ENCODE assay signal across 9 mouse cellular contexts in genomic region chr4:138018011-138018410, GRCm38 (mm10). TPM values are rescaled to one million over a fixed set of nuclear protein-coding genes. Genes with fewer than 3 reads are reported as not detected.
DNase-seq lines count a peak whose midpoint lies in the region; ATAC-seq and TF ChIP-seq lines count a peak whose summit lies in the region.
"Had no signal": no experiment of that assay in that cellular context is flagged by ENCODE, and none has a peak within 500 bp of the region (broad histone marks: within the 10 kb centered on the region; RNA-seq: fewer than 3 reads in every experiment).

No protein-coding gene starts in this region.

- no peak overlapping the region for H3K9ac ChIP-seq in hindbrain, embryonic 11.5 days (ENCODE audit: low read depth, low read length)
- H3K9ac ChIP-seq: embryonic facial prominence, embryonic 12.5 days had no signal

- no peak overlapping the region for H3K4me2 ChIP-seq in hindbrain, embryonic 11.5 days (replicated peaks; ENCODE audit: low read depth, low read length)
- H3K4me2 ChIP-seq: embryonic facial prominence, embryonic 12.5 days had no signal

- no peaks in the 10 kb centered on the region for H3K27me3 ChIP-seq in hindbrain, embryonic 11.5 days (ENCODE audit: control insufficient read depth, insufficient read depth, low read length)
- no peaks in the 10 kb centered on the region for H3K27me3 ChIP-seq in thymus, adult 2 months (ENCODE audit: control insufficient read depth, insufficient read depth, low read length)
- H3K27me3 ChIP-seq: embryonic facial prominence, embryonic 12.5 days had no signal

- H3K4me3 ChIP-seq in left cerebral cortex, adult 2 months, result no peak overlapping the region
- no peak overlapping the region for H3K4me3 ChIP-seq in hindbrain, embryonic 11.5 days (ENCODE audit: low read depth, low read length)
- H3K4me3 ChIP-seq in thymus, adult 2 months (ENCODE audit: control insufficient read depth, insufficient read depth, low read length), result no peak overlapping the region
- H3K4me3 ChIP-seq: embryonic facial prominence, embryonic 12.5 days had no signal

- 66% methylated on average over 6 of the region's 6 CpGs for WGBS in hindbrain, embryonic 11.5 days
- 90% methylated on average over 6 of the region's 6 CpGs for WGBS in thymus, adult 2 months

- TF ChIP-seq POLR2A in thymus, adult 2 months (IDR thresholded peaks at IDR 0.05; ENCODE audit: control insufficient read depth, extremely low read depth, insufficient read depth, low read length, poor library complexity), result no peak

- intact Hi-C loops in left cerebral cortex, postnatal 4 days (cut with DNase I), result no loop called here
- intact Hi-C loops in left cerebral cortex, adult 2 months (cut with DNase I), result no loop called here

- H3K27ac ChIP-seq in left cerebral cortex, adult 2 months, result no peak overlapping the region
- H3K27ac ChIP-seq in hindbrain, embryonic 11.5 days (ENCODE audit: low read depth, low read length), result 0 out of 2 replicates have a peak overlapping the region, but pooled peaks have one; percentile 1
- no peak overlapping the region for H3K27ac ChIP-seq in thymus, adult 2 months (ENCODE audit: control insufficient read depth, insufficient read depth, low read length)
- H3K27ac ChIP-seq: embryonic facial prominence, embryonic 12.5 days had no signal

- peak; percentile 61; the same call in 1 of the 2 replicates for ATAC-seq in hindbrain, embryonic 11.5 days (ENCODE audit: low FRiP score)

- no peaks in the 10 kb centered on the region for H3K9me3 ChIP-seq in hindbrain, embryonic 11.5 days (ENCODE audit: control insufficient read depth, low read length)
- H3K9me3 ChIP-seq: embryonic facial prominence, embryonic 12.5 days had no signal

- H3K36me3 ChIP-seq in hindbrain, embryonic 11.5 days (ENCODE audit: control insufficient read depth, insufficient read depth, low read length), result peaks cover 16% of the 10 kb centered on the region; the same call in 1 of the 2 replicates
- H3K36me3 ChIP-seq in thymus, adult 2 months (ENCODE audit: control insufficient read depth, insufficient read depth, low read length), result peaks cover 15% of the 10 kb centered on the region

- DNase-seq in left cerebral cortex, postnatal 4 days, result peak; percentile 34
- no peak for DNase-seq in left cerebral cortex, adult 2 months (ENCODE audit: extremely low spot score in 1 of 2, low spot score in 2 of 2)
- peak; percentile 43 for DNase-seq in adrenal gland, postnatal 10 days
- DNase-seq in hindbrain, embryonic 11.5 days (ENCODE audit: low spot score), result peak; percentile 26
- peak; percentile 74 for DNase-seq in kidney, postnatal 14 days
- DNase-seq in thymus, adult 2 months, result no peak
- no peak for DNase-seq in natural killer cell, adult 2 months (ENCODE audit: low spot score in 2 of 2)
- DNase-seq in spleen, postnatal 14 days (ENCODE audit: low spot score in 2 of 2), result no peak

- no peaks in the 10 kb centered on the region; the same call in 1 of the 2 replicates for H3K4me1 ChIP-seq in hindbrain, embryonic 11.5 days (replicated peaks; ENCODE audit: control insufficient read depth, insufficient read depth, low read length)
- no peaks in the 10 kb centered on the region for H3K4me1 ChIP-seq in thymus, adult 2 months (replicated peaks; ENCODE audit: control insufficient read depth, insufficient read depth, low read length)

- no peak for TF ChIP-seq CTCF in left cerebral cortex, adult 2 months (IDR thresholded peaks at IDR 0.05)
- no peak for TF ChIP-seq CTCF in thymus, adult 2 months (IDR thresholded peaks at IDR 0.05; ENCODE audit: borderline replicate concordance, control insufficient read depth, extremely low read depth, insufficient read depth, low read length, poor library complexity)

RNA-seq across cellular contexts. Expression of gene Eif4g3, which starts 25.2 kb away (rescaled TPM):
- total RNA-seq in left cerebral cortex, postnatal 4 days (2021), result 100 to 1,000 TPM; 192 TPM
- total RNA-seq in left cerebral cortex, adult 2 months (2021), result 100 to 1,000 TPM; 179 to 187 TPM
- 10 to 100 TPM; 72.1 to 93.7 TPM for total RNA-seq in adrenal gland, postnatal 10 days (2021)
- polyA plus RNA-seq in hindbrain, embryonic 11.5 days (2014; fragmentation: Nextera tagmentation; extraction: Ambion mirVana), result 46.4 and 56.9 TPM in 2 replicates
- 72.1 TPM in 2 replicates for polyA plus RNA-seq in thymus, adult 2 months (2012; rRNA removed)

Comparison
In these comparisons a context has a peak if more than half of its experiments do, and no peak if none do; other contexts are left out.
1. DNase-seq: peak in left cerebral cortex, postnatal 4 days (single experiment), adrenal gland, postnatal 10 days (single experiment), hindbrain, embryonic 11.5 days (single experiment) and kidney, postnatal 14 days (single experiment); none in left cerebral cortex, adult 2 months (0 of 2), thymus, adult 2 months (single experiment), natural killer cell, adult 2 months (0 of 2) and spleen, postnatal 14 days (0 of 2).